In genomic region chr10:24930143-24930542, GRCm38 (mm10) we compare ENCODE assay signal across 27 mouse cellular contexts. TPM values are rescaled to one million over a fixed set of nuclear protein-coding genes. Genes with fewer than 3 reads are reported as not detected.
A peak's percentile ranks its signal among the peaks of the same experiment; 100 is the strongest.
DNase-seq lines count a peak whose midpoint lies in the region; ATAC-seq and TF ChIP-seq lines count a peak whose summit lies in the region.
"Had no signal": no experiment of that assay in that cellular context is flagged by ENCODE, and none has a peak within 500 bp of the region (broad histone marks: within the 10 kb centered on the region; RNA-seq: fewer than 3 reads in every experiment).

No protein-coding gene starts in this region.

- H3K4me3 ChIP-seq in liver, postnatal 0 days (ENCODE audit: low read depth, low read length), result no peak overlapping the region
- no peak overlapping the region for H3K4me3 ChIP-seq in left cerebral cortex, adult 2 months
- H3K4me3 ChIP-seq: embryonic facial prominence, embryonic 10.5 days; embryonic facial prominence, embryonic 15.5 days; forebrain, embryonic 12.5 days; heart, embryonic 15.5 days; kidney, embryonic 15.5 days; megakaryocyte, embryonic 14.5 days; midbrain, embryonic 13.5 days; stomach, embryonic 15.5 days had no signal

- H3K4me2 ChIP-seq in liver, postnatal 0 days (ENCODE audit: low read depth, low read length), result no peak overlapping the region
- H3K4me2 ChIP-seq: embryonic facial prominence, embryonic 15.5 days; forebrain, embryonic 12.5 days; heart, embryonic 15.5 days; kidney, embryonic 15.5 days; midbrain, embryonic 13.5 days; stomach, embryonic 15.5 days had no signal

- intact Hi-C loops in left cerebral cortex, adult 2 months (cut with DNase I), result no loop called here

- TF ChIP-seq CTCF in liver, postnatal 0 days (IDR thresholded peaks at IDR 0.05; ENCODE audit: low read depth), result no peak
- TF ChIP-seq CTCF in left cerebral cortex, adult 2 months (IDR thresholded peaks at IDR 0.05), result no peak

- H3K9me3 ChIP-seq in liver, postnatal 0 days (ENCODE audit: low read length), result no peaks in the 10 kb centered on the region
- H3K9me3 ChIP-seq: embryonic facial prominence, embryonic 10.5 days; embryonic facial prominence, embryonic 15.5 days; forebrain, embryonic 12.5 days; heart, embryonic 15.5 days; kidney, embryonic 15.5 days; megakaryocyte, embryonic 14.5 days; midbrain, embryonic 13.5 days; stomach, embryonic 15.5 days had no signal

- no peaks in the 10 kb centered on the region; the same call in 1 of the 2 replicates for H3K4me1 ChIP-seq in liver, postnatal 0 days (ENCODE audit: insufficient read depth)

- no peak for TF ChIP-seq EP300 in liver, postnatal 0 days (IDR thresholded peaks at IDR 0.05; ENCODE audit: low read depth)

- H3K36me3 ChIP-seq in liver, postnatal 0 days (replicated peaks; ENCODE audit: insufficient read depth, low read length), result no peaks in the 10 kb centered on the region
- H3K36me3 ChIP-seq: embryonic facial prominence, embryonic 10.5 days; embryonic facial prominence, embryonic 15.5 days; forebrain, embryonic 12.5 days; heart, embryonic 15.5 days; kidney, embryonic 15.5 days; midbrain, embryonic 13.5 days; stomach, embryonic 15.5 days had no signal

- DNase-seq in liver, postnatal 0 days, result no peak
- DNase-seq in liver (no peak), 416B (ENCODE audit: low read depth) (peak; percentile 18)
- no peak for DNase-seq in spleen, postnatal 4 days (ENCODE audit: low spot score in 2 of 2)
- no peak for DNase-seq in left cerebral cortex, adult 2 months (ENCODE audit: extremely low spot score in 1 of 2, low spot score in 2 of 2)
- DNase-seq: adrenal gland, postnatal 25 days; cerebellum, adult 18-20 months; cerebellum, postnatal 14 days; forebrain, postnatal 0 days; kidney, adult 18-20 months; kidney, postnatal 25 days; left cerebral cortex, postnatal 4 days; thymus, postnatal 14 days had no signal

- H3K27me3 ChIP-seq in liver, postnatal 0 days (ENCODE audit: insufficient read depth, low read length), result no peaks in the 10 kb centered on the region
- H3K27me3 ChIP-seq: embryonic facial prominence, embryonic 15.5 days; forebrain, embryonic 12.5 days; heart, embryonic 15.5 days; kidney, embryonic 15.5 days; megakaryocyte, embryonic 14.5 days; midbrain, embryonic 13.5 days; stomach, embryonic 15.5 days had no signal

- H3K9ac ChIP-seq in liver, postnatal 0 days (replicated peaks), result no peak overlapping the region
- H3K9ac ChIP-seq: embryonic facial prominence, embryonic 15.5 days; forebrain, embryonic 12.5 days; forebrain, postnatal 0 days; heart, embryonic 15.5 days; kidney, embryonic 15.5 days; liver, embryonic 14.5 days; midbrain, embryonic 13.5 days; stomach, embryonic 15.5 days had no signal

- H3K27ac ChIP-seq in liver, postnatal 0 days (ENCODE audit: low read depth), result no peak overlapping the region; the same call in 1 of the 2 replicates
- H3K27ac ChIP-seq in left cerebral cortex, adult 2 months, result no peak overlapping the region
- H3K27ac ChIP-seq: embryonic facial prominence, embryonic 10.5 days; embryonic facial prominence, embryonic 15.5 days; forebrain, embryonic 12.5 days; heart, embryonic 15.5 days; kidney, embryonic 15.5 days; liver, embryonic 14.5 days; midbrain, embryonic 13.5 days; stomach, embryonic 15.5 days had no signal

- 59% methylated on average over 6 of the region's 6 CpGs for WGBS in liver, postnatal 0 days (ENCODE audit: insufficient replicate concordance)

- ATAC-seq in liver, postnatal 0 days, result 0 out of 2 replicates have a peak, but pooled peaks have one; percentile 4
- peak; percentile 69 for ATAC-seq in granulocyte monocyte progenitor cell, adult 5-6 weeks (replicated peaks; ENCODE audit: poor library complexity, severe bottlenecking)
- ATAC-seq in monocyte, adult 5-6 weeks (replicated peaks; ENCODE audit: insufficient number of reproducible peaks, low FRiP score, low TSS enrichment, poor library complexity, severe bottlenecking), result peak; percentile 69; the same call in 1 of the 2 replicates
- ATAC-seq: CD4-positive, CD25-positive, alpha-beta regulatory T cell, adult 4 months; forebrain, postnatal 0 days; hindbrain, embryonic 16.5 days; midbrain, embryonic 13.5 days had no signal

RNA-seq across cellular contexts. Expression of gene Arg1, which starts 2.9 kb away (rescaled TPM):
- polyA plus RNA-seq in liver, postnatal 0 days (2015; fragmentation: Nextera tagmentation; extraction: Ambion mirVana), result 604 and 722 TPM in 2 replicates
- not detected in 2 replicates for total RNA-seq in granulocyte monocyte progenitor cell, adult 5-6 weeks (2014; fragmentation: Nextera tagmentation)
- total RNA-seq in granulocyte monocyte progenitor cell, adult 5-6 weeks (2017), result not detected in 2 replicates
- not detected in 3 replicates for total RNA-seq in monocyte, adult 5-6 weeks (2017)
- total RNA-seq in left cerebral cortex, adult 2 months (2021), result not detected
- total RNA-seq: adrenal gland, postnatal 25 days; layer of hippocampus, adult 18-20 months; left cerebral cortex, postnatal 4 days had no signal

Comparison
In these comparisons a context has a peak if more than half of its experiments do, and no peak if none do; other contexts are left out.
1. ATAC-seq: peak in every context shown above with its lines; median percentile 69 in granulocyte monocyte progenitor cell, adult 5-6 weeks; 69 in monocyte, adult 5-6 weeks; 4 in liver, postnatal 0 days.